Mouse (Mus musculus) left cerebral cortex, postnatal 4 days (tissue): ENCODE measurements around the gene Dbndd2. TPM values are rescaled to one million over a fixed set of nuclear protein-coding genes. Genes with fewer than 3 reads are reported as not detected.

Experiments
- DNase-seq: peaks from one replicate; pipeline ENCODE4 v3.0.0-alpha.2; 2022
- intact Hi-C: fragments of 180-260 bp; cut with DNase I; formaldehyde crosslinking; loops from one replicate; pipeline ENCODE4 v1.15.1; 2025
- total RNA-seq, 2 experiments: library from RNA; stranded (reverse); gene quantifications; 2 replicates each; pipeline ENCODE4 v1.2.3; 2021

The Dbndd2 gene
- total RNA-seq, 2 experiments from 2014 or later: 32.6 to 33.5 TPM

DNA sequence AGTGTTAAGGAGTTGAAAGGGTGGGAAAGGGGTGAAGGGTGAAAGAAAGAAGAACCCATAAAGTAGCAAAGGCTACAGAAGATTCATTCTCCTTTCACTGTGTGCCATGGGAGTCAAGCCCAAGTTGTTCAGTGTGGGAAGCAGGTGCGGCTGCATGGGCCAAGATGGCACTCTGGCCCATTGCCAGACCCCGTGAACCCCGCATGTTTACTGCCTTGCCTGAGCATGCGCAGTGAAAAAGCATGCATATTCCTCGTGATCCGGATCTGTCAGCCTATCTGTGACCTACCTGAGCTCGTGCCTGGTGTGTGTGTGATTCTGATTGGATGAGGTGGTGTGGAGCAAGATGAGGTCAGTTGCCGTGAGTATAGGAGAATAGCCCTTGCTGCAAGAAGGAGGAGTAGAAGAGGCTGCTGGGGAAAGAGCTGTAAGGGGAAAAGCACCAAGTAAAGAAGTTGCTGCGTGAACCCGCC lies 37.4 kb downstream of the Dbndd2 start:
- intact Hi-C loops: no loop called here
- DNase-seq: peak; percentile 57

- DNase-seq: no peak
- intact Hi-C loops: no loop called here
These were observed 42.7 kb downstream of the Dbndd2 start for GRCm38 (mm10) chr2:164528557-164528956.

DNA sequence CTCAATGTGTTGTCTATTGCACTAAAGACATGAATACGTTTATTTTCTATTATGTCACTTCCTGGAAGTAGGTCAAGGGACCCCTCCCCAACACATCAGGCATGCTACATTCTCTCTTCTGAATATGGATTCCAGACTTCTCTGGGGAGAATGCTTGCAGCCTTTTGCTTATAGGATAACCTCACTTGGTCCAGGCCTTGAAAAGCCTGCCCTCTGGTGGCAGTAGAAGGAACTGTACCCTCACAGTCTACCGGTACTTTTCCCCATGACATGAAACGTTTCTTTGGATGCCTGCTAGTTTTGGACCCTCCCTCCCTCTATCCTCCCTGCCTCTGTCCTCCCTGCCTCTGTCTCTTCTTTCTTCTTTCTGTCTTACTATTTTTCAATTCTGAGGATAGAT lies 45.3 kb downstream of the Dbndd2 start:
- intact Hi-C loops: loop anchor here (10.0 kb wide), 1 partner anchor 116 kb away; no protein-coding TSS in a partner anchor
- DNase-seq: peak; percentile 77

DNA sequence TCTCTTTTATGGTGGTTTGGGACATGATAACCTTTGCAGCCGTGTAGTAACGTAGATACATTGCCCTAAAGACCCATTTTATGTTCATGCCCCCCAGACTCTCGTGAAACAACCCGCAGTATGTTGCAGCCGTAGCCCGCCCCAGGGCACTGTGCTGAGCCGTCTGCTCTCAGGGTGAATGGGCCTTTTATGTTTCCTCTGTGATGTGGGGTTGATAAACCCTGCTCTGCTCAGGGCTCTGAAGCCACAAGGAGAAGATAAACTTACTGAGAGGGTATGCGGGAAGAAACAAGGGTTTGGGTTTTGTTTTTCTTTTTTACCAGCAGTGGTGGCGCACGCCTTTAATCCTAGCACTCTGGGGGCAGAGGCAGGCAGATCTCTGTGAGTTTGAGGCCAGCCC lies 48.4 kb downstream of the Dbndd2 start:
- intact Hi-C loops: loop anchor here (10.0 kb wide), 1 partner anchor 120 kb away; no protein-coding TSS in a partner anchor
- no peak for DNase-seq

DNA sequence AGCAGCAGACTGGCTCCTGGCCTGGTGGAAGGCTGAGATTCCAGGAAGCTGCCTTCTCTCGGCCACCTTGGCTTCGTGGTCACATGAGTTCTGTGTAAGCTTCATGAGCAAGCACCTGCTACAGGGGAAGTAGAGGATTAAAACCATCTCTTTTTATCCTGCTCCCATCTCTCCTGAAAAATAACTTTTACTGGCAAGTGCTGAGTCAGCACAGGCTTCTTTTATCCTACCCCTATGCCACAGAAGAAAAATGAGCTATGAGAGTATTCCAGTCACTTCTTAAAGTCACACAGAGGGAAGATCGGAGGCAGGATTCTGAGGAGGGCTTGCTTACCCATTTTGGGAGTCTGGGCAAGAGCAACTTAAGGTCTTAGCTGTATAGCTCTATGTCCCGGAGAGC lies 51.1 kb downstream of the Dbndd2 start:
- intact Hi-C loops: loop anchor here (10.0 kb wide), 1 partner anchor 122 kb away; no protein-coding TSS in a partner anchor
- no peak for DNase-seq

- no peak for DNase-seq
- intact Hi-C loops: no loop called here
These were observed 54.9 kb downstream of the Dbndd2 start for GRCm38 (mm10) chr2:164540652-164541427.

GRCm38 (mm10) chr2:164542132-164542531 lies 56.2 kb downstream of the Dbndd2 start:
- DNase-seq: no peak
- intact Hi-C loops: no loop called here

GRCm38 (mm10) chr2:164542598-164542997 lies 56.7 kb downstream of the Dbndd2 start:
- intact Hi-C loops: no loop called here
- DNase-seq: no peak

Other genes with a start within 250 kb of the Dbndd2 start
- not detected for gene Svs2, start 247.6 kb upstream of the Dbndd2 start, total RNA-seq
- not detected for gene Svs3b, start 229.5 kb upstream of the Dbndd2 start, total RNA-seq
- gene Svs4, start 207.6 kb upstream of the Dbndd2 start, total RNA-seq: not detected
- gene Svs3a, start 196.8 kb upstream of the Dbndd2 start, total RNA-seq: not detected
- gene Svs6, start 169.4 kb upstream of the Dbndd2 start, total RNA-seq: not detected
- gene Svs5, start 153.4 kb upstream of the Dbndd2 start, total RNA-seq: not detected
- gene Slpi, start 97.0 kb upstream of the Dbndd2 start, total RNA-seq: under 1 TPM in 1 of 2 experiments, not detected in 1; 0.94 TPM
- under 1 TPM; 0.24 to 0.40 TPM for gene Rbpjl, start 83.0 kb upstream of the Dbndd2 start, total RNA-seq
- 1 to 10 TPM; 9.6 to 9.8 TPM for gene Matn4, start 80.9 kb upstream of the Dbndd2 start, total RNA-seq
- 10 to 100 TPM in 1 of 2 experiments, 1 to 10 TPM in 1; 9.6 to 12.6 TPM for gene Sdc4, start 42.2 kb upstream of the Dbndd2 start, total RNA-seq
- gene Sys1, start 29.1 kb upstream of the Dbndd2 start, total RNA-seq: 10 to 100 TPM; 42.5 to 45.8 TPM
- gene Gm20458, start 25.1 kb upstream of the Dbndd2 start, total RNA-seq: 1 to 10 TPM in 1 of 2 experiments, not detected in 1; 2.9 TPM
- gene Trp53tg5, start 12.4 kb upstream of the Dbndd2 start, total RNA-seq: not detected
- gene Pigt, start 11.4 kb downstream of the Dbndd2 start, total RNA-seq: 100 to 1,000 TPM; 109 to 113 TPM
- gene Wfdc2, start 76.3 kb downstream of the Dbndd2 start, total RNA-seq: 1 to 10 TPM in 1 of 2 experiments, not detected in 1; 2.1 TPM
- not detected for gene Spint3, start 87.4 kb downstream of the Dbndd2 start, total RNA-seq
- gene Wfdc6a, start 99.3 kb downstream of the Dbndd2 start, total RNA-seq: not detected
- not detected for gene Eppin, start 107.5 kb downstream of the Dbndd2 start, total RNA-seq
- under 1 TPM in 1 of 2 experiments, not detected in 1; 0.40 TPM for gene Wfdc6b, start 127.4 kb downstream of the Dbndd2 start, total RNA-seq
- not detected for gene Wfdc8, start 127.5 kb downstream of the Dbndd2 start, total RNA-seq
- gene Wfdc16, start 152.7 kb downstream of the Dbndd2 start, total RNA-seq: not detected
- gene Wfdc10, start 169.9 kb downstream of the Dbndd2 start, total RNA-seq: not detected
- gene Wfdc9, start 170.5 kb downstream of the Dbndd2 start, total RNA-seq: not detected
- not detected for gene Wfdc11, start 188.0 kb downstream of the Dbndd2 start, total RNA-seq
- not detected for gene Wfdc13, start 199.0 kb downstream of the Dbndd2 start, total RNA-seq
- gene Spint4, start 212.4 kb downstream of the Dbndd2 start, total RNA-seq: not detected
- not detected for gene Spint5, start 229.2 kb downstream of the Dbndd2 start, total RNA-seq